Mouse (Mus musculus) embryonic stem cell, embryonic (primary cell): ENCODE results near the gene Aldh2.

Source experiments
- CTCF ChIA-PET, 4 experiments: fragments of 300-600 bp in 2 of 4; fragments of 350-600 bp in 2 of 4; sonication (Branson Sonifier 250); formaldehyde crosslinking; loops; one replicate each; lab custom pipeline; 2022; ENCODE audit warnings: inconsistent platforms in 2 of 4; lab: Charles Lee
- POLR2A ChIA-PET, 4 experiments: fragments of 300-600 bp in 2 of 4; fragments of 350-600 bp in 2 of 4; sonication (Branson Sonifier 250); formaldehyde crosslinking; loops; one replicate each; lab custom pipeline; 2022; ENCODE audit warnings: antibody characterized with exemption in 4 of 4, inconsistent platforms in 1 of 4; lab: Charles Lee

The Aldh2 gene

GRCm38 (mm10) chr5:121544910-121545792, 48.5 kb downstream of the Aldh2 start, which contains the start of the genes Adam1a and Gm42878:
Gene Adam1a (minus strand): TSS chr5:121545482.
Gene Gm42878 (minus strand): TSS chr5:121545482.
- POLR2A ChIA-PET, result interaction anchor here (0.6 to 3.0 kb wide), 15 partner anchors 9 to 598 kb away, joined by 3 to 13 read pairs (median 3); partner anchors contain the start of gene Naa25 (in 1 of the 4)
- CTCF ChIA-PET, result interaction anchor here in 1 of 4 experiments (1.5 to 1.8 kb wide), 2 partner anchors 11 to 19 kb away, joined by 5 to 9 read pairs; no protein-coding TSS in a partner anchor

- POLR2A ChIA-PET, result interaction anchor here in 3 of 4 experiments (0.6 to 1.6 kb wide), 6 partner anchors 8 to 593 kb away, joined by 3 to 7 read pairs (median 4); no protein-coding TSS in a partner anchor
- CTCF ChIA-PET, result interaction anchor here in 2 of 4 experiments (0.7 to 1.6 kb wide), 3 partner anchors 9 to 41 kb away, joined by 4 to 6 read pairs (median 4); no protein-coding TSS in a partner anchor
These were observed 50.3 kb downstream of the Aldh2 start for GRCm38 (mm10) chr5:121543370-121543769.

DNA sequence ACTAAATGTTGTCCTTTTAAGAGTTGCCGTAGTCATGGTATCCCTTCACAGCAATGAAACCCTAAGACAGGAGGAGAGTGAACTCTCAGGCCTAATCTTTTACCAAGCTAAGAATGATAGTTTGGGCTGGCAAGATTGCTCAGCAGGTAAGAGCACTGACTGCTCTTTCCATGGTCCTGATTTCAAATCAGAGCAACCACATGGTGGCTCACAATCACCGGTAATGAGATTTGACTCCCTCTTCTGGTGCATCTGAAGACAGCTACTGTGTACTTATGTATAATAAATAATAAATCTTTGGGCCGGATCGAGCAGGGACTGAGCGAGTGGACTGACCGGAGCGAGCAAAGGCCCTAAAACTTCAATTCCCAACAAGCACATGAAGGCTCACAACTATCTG, 52.4 kb downstream of the Aldh2 start:
- ChIA-PET POLR2A (interaction anchor here in 2 of 4 experiments (1.0 to 6.5 kb wide), 10 partner anchors 11 to 199 kb away, joined by 3 to 53 read pairs (median 4); partner anchors contain the start of gene Aldh2 (in 1 of the 2)), CTCF (interaction anchor here in 3 of 4 experiments (0.6 to 1.5 kb wide), 3 partner anchors 24 to 65 kb away, joined by 3 to 5 read pairs (median 3); no protein-coding TSS in a partner anchor)

GRCm38 (mm10) chr5:121540066-121540465, 53.6 kb downstream of the Aldh2 start:
- POLR2A ChIA-PET, result interaction anchor here in 2 of 4 experiments (1.0 to 6.5 kb wide), 10 partner anchors 10 to 200 kb away, joined by 3 to 53 read pairs (median 4); partner anchors contain the start of gene Atxn2 (in 1 of the 2)
- CTCF ChIA-PET, result interaction anchor here in 1 of 4 experiments (1.5 kb wide), 1 partner anchor 66 kb away, joined by 5 read pairs; no protein-coding TSS in a partner anchor

DNA sequence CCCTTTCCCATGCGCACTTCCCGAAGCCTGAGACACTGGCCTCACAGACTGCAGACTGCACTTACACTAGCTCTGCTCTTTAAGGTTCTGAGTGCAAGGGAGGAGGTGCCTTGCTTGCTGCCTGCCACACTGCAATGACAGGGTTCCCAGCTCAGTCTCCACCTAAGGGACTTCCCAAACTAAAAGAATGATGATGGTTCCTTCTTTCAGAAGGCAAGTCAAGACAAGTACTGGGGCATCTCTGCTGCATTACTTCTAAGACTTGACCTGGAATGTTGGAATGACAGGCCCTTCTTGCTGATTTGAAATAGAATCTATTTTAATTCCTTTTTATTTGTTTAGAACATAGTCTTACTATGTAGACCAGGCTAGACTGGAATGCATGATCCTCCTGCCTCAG, 56.0 kb downstream of the Aldh2 start:
- ChIA-PET CTCF (interaction anchor here in 2 of 4 experiments (0.5 to 1.3 kb wide), 4 partner anchors 11 to 93 kb away, joined by 3 to 4 read pairs (median 3); no protein-coding TSS in a partner anchor), POLR2A (interaction anchor here in 3 of 4 experiments (0.7 to 6.5 kb wide), 7 partner anchors 9 to 89 kb away, joined by 3 to 53 read pairs (median 3); no protein-coding TSS in a partner anchor)

GRCm38 (mm10) chr5:121536921-121537555, 56.6 kb downstream of the Aldh2 start:
- POLR2A ChIA-PET, result interaction anchor here in 3 of 4 experiments (0.6 to 6.5 kb wide), 13 partner anchors 7 to 786 kb away, joined by 3 to 53 read pairs (median 3); no protein-coding TSS in a partner anchor
- CTCF ChIA-PET, result interaction anchor here in 3 of 4 experiments (0.5 to 1.4 kb wide), 6 partner anchors 10 to 94 kb away, joined by 3 to 4 read pairs (median 4); partner anchors contain the start of gene Adam1b (in 1 of the 3)

- ChIA-PET POLR2A (interaction anchor here in 3 of 4 experiments (1.0 to 6.5 kb wide), 6 partner anchors 10 to 27 kb away, joined by 4 to 53 read pairs (median 6); partner anchors contain the start of genes Adam1a (in 1 of the 3), Gm42878 (in 1 of the 3) and Mapkapk5 (in 1 of the 3)), CTCF (interaction anchor here in 3 of 4 experiments (0.8 to 2.0 kb wide), 11 partner anchors 8 to 138 kb away, joined by 3 to 9 read pairs (median 4); partner anchors contain the start of genes Adam1a (in 1 of the 3), Adam1b (in 1 of the 3), Gm42878 (in 1 of the 3) and Mapkapk5 (in 1 of the 3))
These were observed 58.5 kb downstream of the Aldh2 start for GRCm38 (mm10) chr5:121535116-121535515.

GRCm38 (mm10) chr5:121534521-121534920, 59.1 kb downstream of the Aldh2 start:
- ChIA-PET CTCF (interaction anchor here (0.6 to 2.0 kb wide), 18 partner anchors 8 to 137 kb away, joined by 3 to 9 read pairs (median 3); partner anchors contain the start of genes Adam1a (in 1 of the 4), Adam1b (in 1 of the 4), Gm42878 (in 1 of the 4) and Mapkapk5 (in 1 of the 4)), POLR2A (interaction anchor here (0.6 to 3.4 kb wide), 11 partner anchors 9 to 116 kb away, joined by 3 to 13 read pairs (median 4); partner anchors contain the start of genes Aldh2 (in 2 of the 4), Adam1a (in 1 of the 4), Gm42878 (in 1 of the 4) and Mapkapk5 (in 1 of the 4))

- ChIA-PET POLR2A (interaction anchor here (0.5 to 4.3 kb wide), 16 partner anchors 10 to 475 kb away, joined by 3 to 53 read pairs (median 3); partner anchors contain the start of genes Adam1a (in 1 of the 4), Gm42878 (in 1 of the 4) and Mapkapk5 (in 1 of the 4)), CTCF (interaction anchor here (0.5 to 1.8 kb wide), 13 partner anchors 10 to 568 kb away, joined by 3 to 9 read pairs (median 4); partner anchors contain the start of genes Adam1a (in 1 of the 4), Gm42878 (in 1 of the 4) and Mapkapk5 (in 1 of the 4))
These were observed 66.7 kb downstream of the Aldh2 start for GRCm38 (mm10) chr5:121526961-121527360.

DNA sequence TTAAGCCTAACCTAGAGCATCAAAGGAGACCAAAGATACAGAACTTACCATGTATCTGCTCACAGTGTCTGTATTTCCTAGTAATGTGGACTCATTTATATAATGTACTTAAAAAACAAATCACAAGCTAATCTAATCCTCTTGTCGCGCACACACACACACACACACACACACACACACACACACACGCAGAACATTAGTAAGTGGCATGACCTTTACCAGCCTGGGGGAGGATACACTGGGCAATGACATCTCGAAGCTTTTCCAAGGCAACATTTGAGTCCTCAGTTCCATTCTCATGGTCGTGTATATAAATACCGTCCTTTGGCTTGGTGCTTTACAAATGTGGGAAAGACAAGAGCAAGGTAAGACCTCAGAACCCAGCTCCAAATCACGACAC, 67.1 kb downstream of the Aldh2 start:
- POLR2A ChIA-PET, result interaction anchor here (0.5 to 4.3 kb wide), 16 partner anchors 10 to 475 kb away, joined by 3 to 53 read pairs (median 3); partner anchors contain the start of genes Adam1a (in 1 of the 4), Gm42878 (in 1 of the 4) and Mapkapk5 (in 1 of the 4)

GRCm38 (mm10) chr5:121525774-121526450, 67.7 kb downstream of the Aldh2 start:
- ChIA-PET POLR2A (interaction anchor here (0.6 to 4.3 kb wide), 17 partner anchors 8 to 1653 kb away, joined by 3 to 53 read pairs (median 3); no protein-coding TSS in a partner anchor), CTCF (interaction anchor here in 2 of 4 experiments (0.6 to 1.8 kb wide), 5 partner anchors 8 to 596 kb away, joined by 3 to 5 read pairs (median 3); partner anchors contain the start of genes Adam1a (in 1 of the 2), Gm42878 (in 1 of the 2) and Mapkapk5 (in 1 of the 2))

More for the DNA sequence above, 67.1 kb downstream of the Aldh2 start:
- CTCF ChIA-PET, result interaction anchor here (0.5 to 1.8 kb wide), 14 partner anchors 10 to 568 kb away, joined by 3 to 9 read pairs (median 4); partner anchors contain the start of genes Adam1a (in 1 of the 4), Gm42878 (in 1 of the 4) and Mapkapk5 (in 1 of the 4)

DNA sequence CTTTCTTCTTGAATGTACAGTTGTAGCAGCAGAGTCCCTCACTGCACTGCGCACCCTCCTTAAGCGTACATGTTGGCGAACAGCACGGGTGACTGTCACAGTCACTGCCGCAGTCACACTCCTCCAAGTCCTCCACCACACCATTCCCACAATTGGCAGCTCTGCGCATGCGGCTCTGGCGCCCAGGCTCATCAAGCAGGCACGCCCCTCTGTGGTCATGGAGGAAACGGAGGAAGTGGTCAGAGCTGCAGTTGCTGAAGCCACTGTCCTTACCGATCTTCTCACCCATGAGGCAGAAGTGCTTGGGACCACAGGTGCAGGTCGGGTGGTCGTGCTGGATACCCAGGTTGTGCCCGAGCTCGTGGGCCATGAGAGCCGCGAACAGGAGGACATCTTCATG, 73.9 kb downstream of the Aldh2 start:
- CTCF ChIA-PET, result interaction anchor here in 2 of 4 experiments (0.7 to 1.0 kb wide), 2 partner anchors 14 to 27 kb away, joined by 3 read pairs; no protein-coding TSS in a partner anchor
- POLR2A ChIA-PET, result interaction anchor here in 3 of 4 experiments (0.6 to 1.2 kb wide), 5 partner anchors 14 to 317 kb away, joined by 3 to 5 read pairs (median 3); partner anchors contain the start of gene Rpl6 (in 1 of the 3)

GRCm38 (mm10) chr5:121518983-121519382, 74.6 kb downstream of the Aldh2 start:
- ChIA-PET POLR2A (interaction anchor here in 2 of 4 experiments (0.6 to 1.2 kb wide), 4 partner anchors 15 to 315 kb away, joined by 3 to 4 read pairs (median 3); partner anchors contain the start of gene Rpl6 (in 1 of the 2)), CTCF (interaction anchor here in 2 of 4 experiments (0.6 to 1.0 kb wide), 3 partner anchors 11 to 83 kb away, joined by 3 read pairs; no protein-coding TSS in a partner anchor)
